Mouse (Mus musculus) urinary bladder, adult 18-20 months (tissue): ENCODE measurements around the gene 4930579F01Rik.

Experiments used
- DNase-seq, 2 experiments: peaks; one replicate each; pipeline ENCODE4 v3.0.0; 2022; ENCODE audit warnings: low spot score in 2 of 2, mixed read lengths in 2 of 2

Gene 4930579F01Rik

DNA sequence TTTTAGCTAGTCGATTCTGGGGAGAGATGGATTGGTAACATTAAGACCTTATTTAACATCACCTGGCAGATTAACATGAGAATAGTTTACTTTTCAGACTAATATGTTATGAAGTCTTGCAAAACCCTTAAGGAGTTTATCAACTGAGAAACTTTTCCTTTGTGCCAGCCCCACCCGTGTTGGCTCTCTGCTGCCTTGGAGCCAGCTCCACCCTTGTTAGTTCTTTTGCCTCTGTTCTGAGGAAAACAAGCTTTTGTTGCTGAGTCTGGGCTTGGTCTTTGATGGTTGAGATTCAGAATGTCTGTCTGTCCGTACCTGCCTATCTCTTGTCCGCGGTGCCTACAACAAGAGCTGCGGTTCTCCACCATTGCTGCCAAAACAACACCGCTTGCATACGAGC lies 22.5 kb upstream of the 4930579F01Rik start:
- peak in 1 of 2 experiments; percentile 56 for DNase-seq

DNA sequence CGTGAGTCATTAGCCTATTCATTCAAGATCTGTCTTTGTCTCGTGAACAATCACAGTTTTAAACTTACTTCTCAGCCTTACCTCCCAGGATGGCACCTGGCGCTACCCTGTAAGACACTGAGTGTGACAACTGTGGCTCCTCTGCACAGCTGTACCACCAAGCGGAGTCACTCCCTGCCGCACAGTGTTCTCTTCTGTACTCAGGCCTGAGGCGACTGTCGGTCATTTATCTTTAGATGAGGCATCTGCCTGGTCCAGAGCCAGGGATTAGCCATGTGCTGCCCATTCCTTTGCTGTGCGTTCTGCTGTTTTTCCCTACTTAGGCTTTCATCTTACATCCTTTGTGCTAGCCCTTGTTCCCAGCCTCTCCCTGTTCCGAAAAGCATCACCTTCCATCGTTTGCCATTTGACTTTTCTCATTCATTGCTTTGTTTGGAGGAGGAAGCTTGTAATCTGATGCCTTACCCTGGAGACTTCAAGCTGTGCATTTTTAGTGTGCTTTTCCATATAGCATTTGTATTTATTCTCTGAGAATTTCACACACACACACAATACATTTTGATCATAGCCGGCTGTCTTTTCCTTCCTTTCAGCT lies 21.9 kb upstream of the 4930579F01Rik start:
- DNase-seq: no peak

DNA sequence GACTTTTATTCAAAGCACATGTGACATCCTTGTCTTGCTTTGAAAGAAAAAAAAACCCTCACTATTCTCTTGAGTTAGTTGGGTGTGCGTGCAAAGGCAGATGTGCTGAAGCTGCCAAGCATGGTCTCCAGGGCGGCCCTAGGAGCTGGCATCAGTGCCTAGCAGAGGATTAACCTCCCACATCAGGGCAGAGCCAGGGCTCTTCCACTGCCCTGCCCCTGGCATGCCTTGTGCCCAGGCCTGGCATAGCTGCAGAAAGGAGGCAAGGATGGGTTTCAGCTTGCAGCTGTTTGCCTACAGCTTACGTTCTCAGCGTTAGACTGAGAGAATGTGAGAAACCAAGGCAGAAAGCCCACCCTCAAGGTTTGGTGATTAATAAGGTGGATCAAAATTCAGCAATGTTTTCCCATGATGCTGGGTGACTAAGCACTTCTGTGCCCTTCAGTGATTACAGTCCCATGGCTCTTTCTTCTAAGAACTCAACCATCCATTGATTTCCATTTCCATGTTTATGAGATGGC lies 18.9 kb upstream of the 4930579F01Rik start:
- no peak for DNase-seq

- no peak for DNase-seq
Measured at GRCm38 (mm10) chr3:138210432-138211075, 16.9 kb upstream of the 4930579F01Rik start.

GRCm38 (mm10) chr3:138208821-138209220 lies 15.2 kb upstream of the 4930579F01Rik start:
- DNase-seq: no peak

DNA sequence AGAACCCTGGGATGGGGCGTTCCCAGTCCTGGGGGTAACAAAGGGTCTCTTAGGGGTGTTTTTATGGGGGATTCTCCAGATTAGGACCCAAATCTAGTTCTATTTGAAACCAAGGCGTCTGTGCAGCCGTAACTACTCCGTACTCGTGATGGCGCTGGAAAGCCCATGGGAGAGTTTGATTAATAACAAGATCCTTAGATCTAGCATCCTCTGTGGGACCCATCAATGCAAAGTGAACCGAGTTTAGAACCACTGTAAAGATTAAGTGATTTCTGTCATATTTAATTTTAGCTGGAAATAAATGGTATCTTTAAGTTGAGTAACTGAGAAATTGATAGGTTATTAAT lies 5.1 kb upstream of the 4930579F01Rik start:
- no peak for DNase-seq

DNA sequence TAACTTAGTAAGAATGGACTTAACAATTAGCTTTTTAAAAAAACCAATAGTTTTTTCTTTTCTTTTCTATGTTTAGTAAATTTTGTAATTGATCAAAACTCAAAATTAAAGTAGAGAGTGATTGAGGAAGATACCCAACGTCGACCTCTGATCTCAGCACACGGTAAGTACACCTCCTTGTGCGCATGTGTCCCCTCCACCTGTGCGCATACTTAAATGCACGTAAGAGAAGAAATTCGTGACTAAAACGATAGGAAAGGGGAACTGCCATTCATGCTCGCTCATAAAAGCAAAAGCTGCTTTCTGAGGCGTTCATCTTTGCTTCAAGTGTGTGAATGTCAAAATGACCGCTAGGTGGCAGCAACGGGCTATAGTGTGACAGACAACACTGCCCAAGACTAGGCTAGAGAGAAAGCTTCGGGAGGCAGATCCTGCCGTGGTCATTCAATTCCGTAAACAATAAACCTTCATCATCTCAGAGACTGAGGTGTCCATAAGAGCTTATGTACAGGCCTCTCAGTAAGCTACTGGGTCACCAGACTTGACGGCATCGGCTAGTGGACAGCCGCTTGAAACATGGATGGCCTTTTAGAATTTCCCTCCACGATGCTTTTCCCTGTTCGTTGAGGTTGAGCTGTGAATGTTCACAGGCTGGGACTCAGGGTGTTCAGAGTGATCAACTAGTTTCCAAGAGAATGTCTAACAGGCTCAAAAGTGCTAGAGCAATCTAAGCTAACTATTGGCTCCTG lies 4.5 kb upstream of the 4930579F01Rik start:
- peak; percentile 72 to 76 for DNase-seq

DNA sequence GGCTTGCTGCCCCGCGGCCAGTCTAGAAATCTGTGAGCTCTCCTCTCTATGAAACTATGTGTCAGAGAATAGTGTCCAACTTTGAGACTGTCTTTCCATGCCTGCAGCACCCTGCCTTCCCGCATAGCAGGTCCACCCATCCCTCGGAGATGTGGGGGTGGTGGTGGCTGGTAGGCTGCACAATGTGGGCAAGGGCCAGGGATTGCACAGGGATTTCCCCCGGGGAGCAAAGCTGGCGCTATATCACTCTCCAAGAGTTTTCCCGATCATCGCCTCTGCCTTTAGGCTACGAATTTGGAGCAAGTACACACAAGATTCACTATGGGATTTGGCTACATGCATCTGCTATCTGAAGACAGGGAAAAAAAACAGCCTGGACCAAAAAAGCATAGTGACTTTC lies 3.9 kb upstream of the 4930579F01Rik start:
- DNase-seq: no peak

DNA sequence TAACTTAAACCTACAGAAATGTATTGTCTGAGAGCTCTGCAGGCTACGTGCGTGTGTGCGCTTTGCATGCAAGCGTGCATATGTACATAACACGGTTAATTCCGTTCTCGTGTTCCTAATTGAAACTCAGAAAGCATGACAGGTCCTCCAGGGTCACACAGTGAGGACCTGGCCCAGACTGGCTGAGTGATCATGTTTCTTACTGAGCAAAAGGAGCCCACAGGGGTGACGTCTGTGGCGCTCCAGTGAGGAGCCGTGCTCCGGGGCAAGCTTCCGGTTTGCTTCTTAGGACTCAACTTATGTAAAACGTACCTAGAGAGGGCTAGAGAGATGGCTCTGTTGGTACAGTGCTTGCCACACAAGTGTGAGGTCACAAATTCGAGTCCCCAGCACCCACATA lies 3.5 kb upstream of the 4930579F01Rik start:
- no peak for DNase-seq

- DNase-seq: no peak
Measured at GRCm38 (mm10) chr3:138192260-138192659, 1.4 kb downstream of the 4930579F01Rik start.

- no peak for DNase-seq
Measured at GRCm38 (mm10) chr3:138185995-138186930, 7.4 kb downstream of the 4930579F01Rik start.

- DNase-seq: no peak
Measured at GRCm38 (mm10) chr3:138185290-138185689, 8.3 kb downstream of the 4930579F01Rik start.

DNA sequence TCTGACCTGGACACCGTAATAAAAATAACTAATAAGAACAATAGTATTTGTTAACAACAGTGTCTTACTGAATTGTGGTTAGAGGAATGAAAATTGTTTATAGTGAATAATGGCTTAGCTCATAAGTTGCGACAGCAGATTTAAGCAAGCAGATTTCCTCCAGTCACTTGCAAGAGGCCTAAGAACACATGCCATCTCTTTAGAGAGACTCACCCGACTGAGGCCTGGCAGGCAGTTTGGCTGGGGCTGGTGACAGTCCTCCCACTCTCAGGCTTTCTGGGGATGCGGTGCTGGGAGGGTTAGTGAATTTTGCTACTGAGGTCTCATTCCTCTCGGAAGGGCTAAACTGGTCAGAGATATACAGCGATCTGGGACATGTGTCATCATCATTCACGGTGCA lies 10.3 kb downstream of the 4930579F01Rik start:
- no peak for DNase-seq

DNA sequence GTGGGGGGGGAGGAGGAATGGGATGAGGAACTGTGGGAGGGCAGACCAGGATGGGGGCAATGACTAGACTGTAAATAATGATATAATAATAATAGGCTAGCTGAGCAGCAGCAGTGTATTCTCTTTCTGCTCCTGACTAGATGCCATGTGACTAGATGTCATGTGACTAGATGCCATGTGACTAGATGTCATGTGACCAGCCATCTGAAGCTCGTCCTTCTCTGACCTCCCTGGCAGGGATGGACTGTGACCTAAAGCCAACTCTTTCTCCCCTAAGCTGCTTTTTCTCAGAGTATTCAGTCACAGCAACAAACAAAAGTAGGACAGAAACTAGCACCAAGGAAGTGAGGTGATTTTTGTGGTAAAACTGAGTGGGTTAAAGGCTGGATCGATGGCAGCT lies 11.6 kb downstream of the 4930579F01Rik start:
- no peak for DNase-seq

- DNase-seq: no peak
Measured at GRCm38 (mm10) chr3:138175551-138175950, 18.1 kb downstream of the 4930579F01Rik start.

DNA sequence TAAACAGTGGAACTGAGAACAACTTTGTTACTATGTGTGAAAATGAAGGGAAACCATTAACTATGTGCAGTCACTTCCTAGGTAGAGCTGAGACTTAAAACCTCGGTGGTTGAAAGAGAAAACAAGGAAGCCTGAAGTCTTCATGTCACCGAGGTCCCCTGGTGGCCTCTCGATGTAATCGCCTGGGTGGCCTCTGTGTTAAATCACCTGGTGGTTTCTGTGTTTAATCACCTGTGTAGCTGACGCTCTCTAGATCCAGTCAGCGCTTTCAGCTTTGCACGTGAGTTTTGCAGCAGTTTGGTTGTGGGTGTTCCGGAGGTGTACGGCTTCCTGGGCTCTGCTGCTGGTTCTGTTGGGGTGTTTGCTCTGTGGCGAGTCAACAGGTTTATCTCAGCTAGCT lies 20.3 kb downstream of the 4930579F01Rik start:
- DNase-seq: no peak

DNA sequence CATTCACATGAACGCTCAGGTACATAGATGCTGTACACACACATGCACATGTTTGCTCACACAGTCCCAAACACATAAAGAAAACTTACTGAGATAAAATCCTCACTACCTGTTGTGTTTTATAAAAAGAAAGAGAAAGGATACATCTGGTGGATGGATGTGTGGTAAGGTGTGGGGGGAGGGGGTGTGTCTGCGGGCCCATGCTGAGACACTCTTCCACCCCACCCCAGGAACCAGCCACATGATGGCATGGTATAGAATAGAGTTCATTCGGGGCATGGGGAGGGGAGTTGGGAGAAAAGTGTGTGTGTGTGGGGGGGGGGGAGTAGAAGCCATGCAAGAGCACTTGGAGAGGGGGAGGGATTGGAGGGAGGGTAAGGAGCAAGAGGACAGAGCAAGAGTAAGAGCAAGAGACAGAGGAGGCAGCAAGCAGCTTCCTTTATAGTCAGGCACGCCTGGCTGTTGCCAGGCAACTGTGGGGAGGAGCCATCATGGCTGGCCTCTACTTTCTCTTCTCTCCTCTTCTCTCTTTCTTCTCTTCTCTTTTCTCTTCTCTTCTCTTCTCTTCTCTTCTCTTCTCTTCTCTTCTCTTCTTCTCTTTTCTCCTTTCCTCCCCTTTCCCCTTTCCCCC lies 31.0 kb downstream of the 4930579F01Rik start:
- DNase-seq: no peak

- DNase-seq: no peak
Measured at GRCm38 (mm10) chr3:138161623-138162022, 32.0 kb downstream of the 4930579F01Rik start.

GRCm38 (mm10) chr3:138156651-138157050 lies 37.0 kb downstream of the 4930579F01Rik start:
- DNase-seq: no peak

- DNase-seq: no peak
Measured at GRCm38 (mm10) chr3:138155062-138155461, 38.6 kb downstream of the 4930579F01Rik start.

GRCm38 (mm10) chr3:138148811-138149210 lies 44.8 kb downstream of the 4930579F01Rik start:
- DNase-seq: no peak
